Mouse (Mus musculus) neural tube, embryonic 11.5 days (tissue): ENCODE results near the gene Efhb. TPM values are rescaled to one million over a fixed set of nuclear protein-coding genes. Genes with fewer than 3 reads are reported as not detected.

Experiments
- ATAC-seq: fragments of 200-750 bp; cut with Nextera tagmentation; 2 replicates; pipeline ENCODE4 v1.8.0; 2017; ENCODE audit warnings: moderate number of reproducible peaks, mild to moderate bottlenecking, moderate TSS enrichment, moderate library complexity; ENCODE audit not compliant: insufficient read depth, low FRiP score, low TSS enrichment
- DNase-seq: peaks from one replicate; pipeline ENCODE4 v3.0.0-alpha.2; 2015; ENCODE audit warnings: low spot score
- H3K27ac ChIP-seq: fragments of 300-500 bp; sonication (generic); 2 replicates; pipeline ENCODE4 v1.5.1; 2014; ENCODE audit warnings: low read depth, mild to moderate bottlenecking, low read length
- H3K27me3 ChIP-seq: fragments of 300-500 bp; sonication (generic); 2 replicates; pipeline ENCODE4 v1.6.1; 2014; ENCODE audit warnings: mild to moderate bottlenecking, low read length, mixed read lengths; ENCODE audit not compliant: control insufficient read depth, insufficient read depth
- H3K36me3 ChIP-seq: fragments of 300-500 bp; sonication (generic); 2 replicates; pipeline ENCODE4 v1.6.1; 2014; ENCODE audit warnings: mild to moderate bottlenecking, low read length, moderate library complexity, mixed read lengths; ENCODE audit not compliant: control insufficient read depth, insufficient read depth
- H3K4me1 ChIP-seq: fragments of 300-500 bp; sonication (generic); 2 replicates; pipeline ENCODE4 v1.6.1; 2014; ENCODE audit warnings: low read length, mixed read lengths; ENCODE audit not compliant: control insufficient read depth, insufficient read depth
- H3K4me2 ChIP-seq: fragments of 300-500 bp; sonication (generic); 2 replicates; pipeline ENCODE4 v1.6.1; 2014; ENCODE audit warnings: low read depth, mild to moderate bottlenecking, moderate library complexity
- H3K4me3 ChIP-seq: fragments of 300-500 bp; sonication (generic); 2 replicates; pipeline ENCODE4 v1.5.1; 2014; ENCODE audit warnings: low read depth, low read length
- H3K9ac ChIP-seq: fragments of 300-500 bp; sonication (generic); 2 replicates; pipeline ENCODE4 v1.6.1; 2014; ENCODE audit warnings: mild to moderate bottlenecking, low read length
- H3K9me3 ChIP-seq: fragments of 300-500 bp; sonication (generic); 2 replicates; pipeline ENCODE4 v1.6.1; 2016; ENCODE audit warnings: low read length; ENCODE audit not compliant: control insufficient read depth
- WGBS: fragments of 180-500 bp; shearing (Covaris S2); extraction: QIAGEN DNeasy Blood & Tissue Kit; methylation state at CpG from one replicate; pipeline ENCODE4 v1.1.7; 2014; 5-methylcytosine and 5-hydroxymethylcytosine counted together
- polyA plus RNA-seq: library from polyadenylated mRNA; unstranded; fragments of >200 nt; fragmentation: Nextera tagmentation; extraction: Ambion mirVana; gene quantifications from 2 replicates; pipeline ENCODE4 v1.2.1, GENCODE M21; 2014

Efhb gene
- 0.34 and 0.45 TPM in 2 replicates for polyA plus RNA-seq

- H3K4me3 ChIP-seq, result peak within 1 kb of the TSS; percentile 30
- H3K27me3 ChIP-seq, result no peaks in the 10 kb centered on the region
- H3K4me2 ChIP-seq, result peak within 1 kb of the TSS; percentile 36
- 21% methylated on average over 26 of the region's 26 CpGs for WGBS
- no peaks in the 10 kb centered on the region for H3K36me3 ChIP-seq
- ATAC-seq (peak; percentile 96), DNase-seq (peak; percentile 86)
- no peak within 1 kb of the TSS for H3K27ac ChIP-seq
- H3K4me1 ChIP-seq, result no peaks in the 10 kb centered on the region
- H3K9ac ChIP-seq, result no peak within 1 kb of the TSS; the same call in 1 of the 2 replicates
- no peaks in the 10 kb centered on the region for H3K9me3 ChIP-seq
Observed at GRCm38 (mm10) chr17:53462603-53463495, at the start of gene Efhb. TSS of gene Efhb (minus strand) at chr17:53463321.

GRCm38 (mm10) chr17:53512311-53512951, 49.3 kb upstream of the Efhb start:
- H3K9ac ChIP-seq, result no peak overlapping the region
- no peaks in the 10 kb centered on the region for H3K4me1 ChIP-seq
- H3K4me2 ChIP-seq, result no peak overlapping the region
- H3K36me3 ChIP-seq, result no peaks in the 10 kb centered on the region
- H3K4me3 ChIP-seq, result no peak overlapping the region
- no peaks in the 10 kb centered on the region for H3K27me3 ChIP-seq
- no peak overlapping the region for H3K27ac ChIP-seq
- H3K9me3 ChIP-seq, result no peaks in the 10 kb centered on the region
- DNase-seq, result no peak
- WGBS, result 86% methylated on average over 2 of the region's 2 CpGs
- no peak for ATAC-seq

- H3K4me3 ChIP-seq, result no peak overlapping the region
- no peak overlapping the region for H3K4me2 ChIP-seq
- peaks cover 4% of the 10 kb centered on the region for H3K36me3 ChIP-seq
- no peak for DNase-seq
- H3K27ac ChIP-seq, result no peak overlapping the region
- WGBS, result 96% methylated on average over 2 of the region's 2 CpGs
- H3K9ac ChIP-seq, result no peak overlapping the region
- H3K4me1 ChIP-seq, result no peaks in the 10 kb centered on the region
- no peaks in the 10 kb centered on the region for H3K27me3 ChIP-seq
- ATAC-seq, result no peak
- H3K9me3 ChIP-seq, result no peaks in the 10 kb centered on the region
Observed at GRCm38 (mm10) chr17:53502966-53503365, 39.8 kb upstream of the Efhb start.

- no peak overlapping the region for H3K4me2 ChIP-seq
- DNase-seq, result no peak
- ATAC-seq, result no peak
- peaks cover 2% of the 10 kb centered on the region; the same call in 1 of the 2 replicates for H3K36me3 ChIP-seq
- no peak overlapping the region for H3K27ac ChIP-seq
- no peaks in the 10 kb centered on the region for H3K9me3 ChIP-seq
- H3K4me3 ChIP-seq, result no peak overlapping the region
- WGBS, result 93% methylated on average over 1 of the region's 1 CpGs
- H3K4me1 ChIP-seq, result no peaks in the 10 kb centered on the region
- H3K9ac ChIP-seq, result no peak overlapping the region
- H3K27me3 ChIP-seq, result no peaks in the 10 kb centered on the region
Observed at GRCm38 (mm10) chr17:53489007-53489378, 25.9 kb upstream of the Efhb start.

- Histone ChIP-seq H3K4me3 (no peak overlapping the region), H3K27ac (no peak overlapping the region), H3K27me3 (no peaks in the 10 kb centered on the region), H3K9me3 (no peaks in the 10 kb centered on the region), H3K36me3 (peaks cover 2% of the 10 kb centered on the region; the same call in 1 of the 2 replicates), H3K9ac (no peak overlapping the region), H3K4me1 (no peaks in the 10 kb centered on the region), H3K4me2 (no peak overlapping the region)
- ATAC-seq, result no peak
- WGBS, result 93% methylated on average over 4 of the region's 4 CpGs
- no peak for DNase-seq
Observed at GRCm38 (mm10) chr17:53488291-53489006, 25.3 kb upstream of the Efhb start.

- DNase-seq (no peak), ATAC-seq (no peak)
- Histone ChIP-seq H3K4me3 (peak overlapping the region; percentile 97), H3K27me3 (no peaks in the 10 kb centered on the region), H3K4me1 (peaks cover 12% of the 10 kb centered on the region), H3K4me2 (peak overlapping the region; percentile 66), H3K36me3 (no peaks in the 10 kb centered on the region), H3K9ac (no peak overlapping the region), H3K27ac (no peak overlapping the region), H3K9me3 (no peaks in the 10 kb centered on the region)
- WGBS, result 60% methylated on average over 7 of the region's 7 CpGs
Observed at GRCm38 (mm10) chr17:53480433-53480832, 17.3 kb upstream of the Efhb start.

- Histone ChIP-seq H3K9me3 (no peaks in the 10 kb centered on the region), H3K4me1 (peaks cover 12% of the 10 kb centered on the region), H3K27me3 (no peaks in the 10 kb centered on the region), H3K4me3 (peak overlapping the region; percentile 97), H3K9ac (peak overlapping the region; percentile 89), H3K36me3 (no peaks in the 10 kb centered on the region), H3K4me2 (peak overlapping the region; percentile 66), H3K27ac (peak overlapping the region; percentile 95)
- under 1% methylated on average over 25 of the region's 33 CpGs for WGBS
- peak; percentile 2 for ATAC-seq
- DNase-seq, result peak; percentile 67
Observed at GRCm38 (mm10) chr17:53479604-53480041, 16.5 kb upstream of the Efhb start.

- WGBS, result under 1% methylated on average over 56 of the region's 82 CpGs
- H3K9me3 ChIP-seq, result no peaks in the 10 kb centered on the region
- DNase-seq (peak; percentile 99), ATAC-seq (peak; percentile 97)
- peaks cover 12% of the 10 kb centered on the region for H3K4me1 ChIP-seq
- H3K27me3 ChIP-seq, result no peaks in the 10 kb centered on the region
- H3K4me3 ChIP-seq, result peak within 1 kb of the TSS; percentile 97
- H3K27ac ChIP-seq, result peak within 1 kb of the TSS; percentile 95
- H3K4me2 ChIP-seq, result peak within 1 kb of the TSS; percentile 66
- no peaks in the 10 kb centered on the region for H3K36me3 ChIP-seq
- peak within 1 kb of the TSS; percentile 89 for H3K9ac ChIP-seq
Observed at GRCm38 (mm10) chr17:53478858-53479603, 15.9 kb upstream of the Efhb start, which contains the start of gene Rab5a. TSS of gene Rab5a (plus strand) at chr17:53479234.
